Mouse (Mus musculus) hindbrain, postnatal 0 days (tissue): Measurements from ENCODE around the gene P2rx1. TPM values are rescaled to one million over a fixed set of nuclear protein-coding genes. Genes with fewer than 3 reads are reported as not detected.

Experiments
- ATAC-seq: fragments of 200-750 bp; cut with Nextera tagmentation; 2 replicates; pipeline ENCODE4 v1.8.0; 2017; ENCODE audit warnings: mild to moderate bottlenecking, moderate TSS enrichment, moderate library complexity
- DNase-seq: peaks from one replicate; pipeline ENCODE4 v3.0.0-alpha.2; 2015; ENCODE audit warnings: low spot score
- H3K27ac ChIP-seq: fragments of 300-500 bp; sonication (generic); 2 replicates; pipeline ENCODE4 v1.5.1; 2014; ENCODE audit warnings: mild to moderate bottlenecking
- H3K27me3 ChIP-seq: fragments of 300-500 bp; sonication (generic); 2 replicates; pipeline ENCODE4 v1.6.1; 2014; ENCODE audit warnings: low read length, mixed read lengths; ENCODE audit not compliant: insufficient read depth
- H3K36me3 ChIP-seq: fragments of 300-500 bp; sonication (generic); 2 replicates; pipeline ENCODE4 v1.6.1; 2014; ENCODE audit warnings: low read length, mixed read lengths; ENCODE audit not compliant: insufficient read depth
- H3K4me1 ChIP-seq: fragments of 300-500 bp; sonication (generic); 2 replicates; pipeline ENCODE4 v1.6.1; 2014; ENCODE audit warnings: antibody characterized with exemption, low read length, mixed read lengths; ENCODE audit not compliant: insufficient read depth
- H3K4me2 ChIP-seq: fragments of 300-500 bp; sonication (generic); 2 replicates; pipeline ENCODE4 v1.6.1; 2014; ENCODE audit warnings: low read depth, mild to moderate bottlenecking, low read length, moderate library complexity, mixed read lengths
- H3K4me3 ChIP-seq: fragments of 300-500 bp; sonication (generic); 2 replicates; pipeline ENCODE4 v1.5.1; 2014; ENCODE audit warnings: low read length
- H3K9ac ChIP-seq: fragments of 300-500 bp; sonication (generic); replicated peaks from 2 replicates; pipeline ENCODE4 v1.6.1; 2014; ENCODE audit warnings: mild to moderate bottlenecking, low read length, moderate library complexity, mixed read lengths
- H3K9me3 ChIP-seq: fragments of 300-500 bp; sonication (generic); 2 replicates; pipeline ENCODE4 v1.6.1; 2016; ENCODE audit warnings: low read length, mixed read lengths
- CTCF ChIP-seq: IDR thresholded peaks from 2 replicates; pipeline ENCODE4 v1.5.1; 2016; ENCODE audit warnings: antibody characterized with exemption, control low read depth, low read depth
- WGBS: fragments of 180-500 bp; shearing (Covaris S2); extraction: QIAGEN DNeasy Blood & Tissue Kit; methylation state at CpG from one replicate; pipeline ENCODE4 v1.1.7; 2014; 5-methylcytosine and 5-hydroxymethylcytosine counted together
- polyA plus RNA-seq: library from polyadenylated mRNA; unstranded; fragments of >200 nt; fragmentation: Nextera tagmentation; extraction: Ambion mirVana; gene quantifications from 2 replicates; pipeline ENCODE4 v1.2.1, GENCODE M21; 2015
- total RNA-seq: library from RNA; depleted of rRNA; stranded (reverse); fragments of >200 nt; gene quantifications from 2 replicates; pipeline ENCODE4 v1.2.3, GENCODE M21; 2014

The P2rx1 gene
- total and polyA plus RNA-seq, 2 experiments from 2014 or later = 0.60 to 1.3 TPM

GRCm38 (mm10) chr11:72963058-72963788 is 35.7 kb upstream of the P2rx1 start:
- no peak for ATAC-seq
- TF ChIP-seq CTCF = no peak

GRCm38 (mm10) chr11:72963789-72964294 is 35.1 kb upstream of the P2rx1 start:
- no peaks in the 10 kb centered on the region for H3K4me1 ChIP-seq
- peaks cover 27% of the 10 kb centered on the region for H3K27me3 ChIP-seq
- TF ChIP-seq CTCF = no peak
- 68% methylated on average over 3 of the region's 3 CpGs for WGBS
- ATAC-seq (no peak), DNase-seq (no peak)
- no peak overlapping the region for H3K27ac ChIP-seq
- no peaks in the 10 kb centered on the region for H3K36me3 ChIP-seq
- H3K4me3 ChIP-seq = no peak overlapping the region
- H3K9me3 ChIP-seq = no peaks in the 10 kb centered on the region
- H3K9ac ChIP-seq = no peak overlapping the region
- H3K4me2 ChIP-seq = no peak overlapping the region

More at GRCm38 (mm10) chr11:72963058-72963788, 35.7 kb upstream of the P2rx1 start:
- Histone ChIP-seq H3K4me2 (no peak overlapping the region), H3K9ac (no peak overlapping the region), H3K4me1 (no peaks in the 10 kb centered on the region), H3K27ac (no peak overlapping the region), H3K36me3 (no peaks in the 10 kb centered on the region), H3K4me3 (no peak overlapping the region), H3K27me3 (peaks cover 27% of the 10 kb centered on the region), H3K9me3 (no peaks in the 10 kb centered on the region)
- DNase-seq = no peak
- WGBS = 61% methylated on average over 7 of the region's 7 CpGs

GRCm38 (mm10) chr11:72974995-72975503 is 23.9 kb upstream of the P2rx1 start:
- WGBS = 77% methylated on average over 13 of the region's 13 CpGs
- Histone ChIP-seq H3K4me3 (no peak overlapping the region), H3K4me1 (no peaks in the 10 kb centered on the region), H3K36me3 (no peaks in the 10 kb centered on the region), H3K27ac (no peak overlapping the region), H3K9ac (no peak overlapping the region), H3K9me3 (no peaks in the 10 kb centered on the region), H3K27me3 (no peaks in the 10 kb centered on the region), H3K4me2 (no peak overlapping the region)
- DNase-seq (no peak), ATAC-seq (no peak)
- TF ChIP-seq CTCF = no peak

- no peaks in the 10 kb centered on the region for H3K36me3 ChIP-seq
- H3K4me2 ChIP-seq = no peak overlapping the region
- H3K27ac ChIP-seq = no peak overlapping the region
- no peaks in the 10 kb centered on the region for H3K4me1 ChIP-seq
- DNase-seq (peak; percentile 10), ATAC-seq (no peak)
- no peak for TF ChIP-seq CTCF
- no peaks in the 10 kb centered on the region for H3K27me3 ChIP-seq
- H3K9ac ChIP-seq = no peak overlapping the region
- H3K4me3 ChIP-seq = no peak overlapping the region
- H3K9me3 ChIP-seq = no peaks in the 10 kb centered on the region
- WGBS = 74% methylated on average over 9 of the region's 9 CpGs
Observed at GRCm38 (mm10) chr11:72982516-72982915, 16.4 kb upstream of the P2rx1 start.

- H3K9ac ChIP-seq = no peak overlapping the region
- no peak overlapping the region for H3K27ac ChIP-seq
- no peaks in the 10 kb centered on the region for H3K36me3 ChIP-seq
- no peaks in the 10 kb centered on the region for H3K9me3 ChIP-seq
- no peak overlapping the region for H3K4me3 ChIP-seq
- DNase-seq = no peak
- ATAC-seq = no peak
- H3K27me3 ChIP-seq = no peaks in the 10 kb centered on the region
- WGBS = 54% methylated on average over 5 of the region's 5 CpGs
- H3K4me1 ChIP-seq = no peaks in the 10 kb centered on the region
- H3K4me2 ChIP-seq = no peak overlapping the region
- peak; percentile 56 for TF ChIP-seq CTCF
Observed at GRCm38 (mm10) chr11:72983283-72983682, 15.6 kb upstream of the P2rx1 start.

- Histone ChIP-seq H3K27ac (no peak overlapping the region), H3K4me3 (no peak overlapping the region), H3K4me1 (no peaks in the 10 kb centered on the region), H3K9ac (no peak overlapping the region), H3K27me3 (no peaks in the 10 kb centered on the region), H3K9me3 (no peaks in the 10 kb centered on the region), H3K36me3 (no peaks in the 10 kb centered on the region), H3K4me2 (no peak overlapping the region)
- DNase-seq (no peak), ATAC-seq (no peak)
- no peak for TF ChIP-seq CTCF
- 73% methylated on average over 5 of the region's 5 CpGs for WGBS
Observed at GRCm38 (mm10) chr11:72986745-72987144, 12.2 kb upstream of the P2rx1 start.

GRCm38 (mm10) chr11:72987234-72987633 is 11.7 kb upstream of the P2rx1 start:
- no peak for TF ChIP-seq CTCF
- Histone ChIP-seq H3K4me1 (no peaks in the 10 kb centered on the region), H3K36me3 (no peaks in the 10 kb centered on the region), H3K27ac (no peak overlapping the region), H3K27me3 (no peaks in the 10 kb centered on the region), H3K4me3 (no peak overlapping the region), H3K9ac (no peak overlapping the region), H3K4me2 (no peak overlapping the region), H3K9me3 (no peaks in the 10 kb centered on the region)
- DNase-seq (no peak), ATAC-seq (no peak)
- 71% methylated on average over 5 of the region's 5 CpGs for WGBS
